ENCODE assay signal across 28 mouse cellular contexts in genomic region chr1:185933623-185934022, GRCm38 (mm10).
A peak's percentile ranks its signal among the peaks of the same experiment; 100 is the strongest.
DNase-seq lines count a peak whose midpoint lies in the region; ATAC-seq and TF ChIP-seq lines count a peak whose summit lies in the region.
"Had no signal": no experiment of that assay in that cellular context is flagged by ENCODE, and none has a peak within 500 bp of the region (broad histone marks: within the 10 kb centered on the region; RNA-seq: fewer than 3 reads in every experiment).

No protein-coding gene starts in this region.

- WGBS in limb, embryonic 11.5 days, result 69% methylated on average over 3 of the region's 3 CpGs
- 74% methylated on average over 3 of the region's 3 CpGs for WGBS in limb, embryonic 10.5 days
- WGBS in lung, embryonic 15.5 days, result 71% methylated on average over 3 of the region's 3 CpGs
- WGBS in lung, postnatal 0 days, result 55% methylated on average over 3 of the region's 3 CpGs
- 60% methylated on average over 3 of the region's 3 CpGs for WGBS in limb, embryonic 14.5 days
- 85% methylated on average over 3 of the region's 3 CpGs for WGBS in hindbrain, embryonic 16.5 days

- peak; percentile 77 for TF ChIP-seq EP300 in lung, postnatal 0 days (IDR thresholded peaks at IDR 0.05)

- H3K4me2 ChIP-seq in limb, embryonic 11.5 days (ENCODE audit: low read depth, severe bottlenecking), result no peak overlapping the region
- H3K4me2 ChIP-seq in lung, embryonic 15.5 days, result no peak overlapping the region
- no peak overlapping the region for H3K4me2 ChIP-seq in lung, postnatal 0 days (replicated peaks; ENCODE audit: low read depth, low read length)
- no peak overlapping the region for H3K4me2 ChIP-seq in limb, embryonic 14.5 days (replicated peaks; ENCODE audit: low read depth, low read length, severe bottlenecking)
- H3K4me2 ChIP-seq in hindbrain, embryonic 16.5 days (ENCODE audit: low read length), result no peak overlapping the region
- H3K4me2 ChIP-seq: embryonic facial prominence, embryonic 13.5 days; embryonic facial prominence, embryonic 15.5 days; forebrain, embryonic 12.5 days had no signal

- H3K4me3 ChIP-seq in limb, embryonic 11.5 days (ENCODE audit: low read depth, low read length), result no peak overlapping the region
- H3K4me3 ChIP-seq in limb, embryonic 10.5 days, result no peak overlapping the region
- H3K4me3 ChIP-seq in lung, embryonic 15.5 days, result no peak overlapping the region
- no peak overlapping the region for H3K4me3 ChIP-seq in lung, postnatal 0 days (ENCODE audit: low read depth, low read length)
- H3K4me3 ChIP-seq in limb, embryonic 14.5 days (replicated peaks; ENCODE audit: low read length), result no peak overlapping the region
- no peak overlapping the region for H3K4me3 ChIP-seq in hindbrain, embryonic 16.5 days (ENCODE audit: low read length)
- H3K4me3 ChIP-seq: embryonic facial prominence, embryonic 13.5 days; embryonic facial prominence, embryonic 15.5 days; erythroblast, embryonic 14.5 days; forebrain, embryonic 10.5 days; forebrain, embryonic 12.5 days had no signal

- no peak for DNase-seq in limb, embryonic 11.5 days (ENCODE audit: low spot score)
- DNase-seq in limb, embryonic 10.5 days (ENCODE audit: low spot score), result no peak
- DNase-seq in lung, postnatal 25 days (ENCODE audit: low spot score), result no peak
- DNase-seq in lung, postnatal 0 days (ENCODE audit: low spot score), result peak; percentile 78
- no peak for DNase-seq in lung, postnatal 14 days
- peak; percentile 24 for DNase-seq in limb, embryonic 14.5 days (ENCODE audit: low spot score)
- DNase-seq: adrenal gland, adult 2 months; adrenal gland, postnatal 10 days; adrenal gland, postnatal 25 days; B cell, adult 2 months; cerebellum, adult 11 months; cerebellum, adult 18-20 months; cerebellum, adult 8-10 months; cerebellum, adult 9-11 months; cerebellum, postnatal 14 days; cerebellum, postnatal 36 days; embryo, embryonic 11 days had no signal

- no peak overlapping the region for H3K9ac ChIP-seq in limb, embryonic 11.5 days (ENCODE audit: low read length)
- H3K9ac ChIP-seq in lung, embryonic 15.5 days, result no peak overlapping the region
- no peak overlapping the region for H3K9ac ChIP-seq in lung, postnatal 0 days (replicated peaks; ENCODE audit: low read depth)
- no peak overlapping the region for H3K9ac ChIP-seq in limb, embryonic 14.5 days (ENCODE audit: low read depth, low read length, severe bottlenecking)
- H3K9ac ChIP-seq in hindbrain, embryonic 16.5 days (ENCODE audit: low read depth, low read length), result no peak overlapping the region
- H3K9ac ChIP-seq: embryonic facial prominence, embryonic 13.5 days; embryonic facial prominence, embryonic 15.5 days; forebrain, embryonic 12.5 days had no signal

- ATAC-seq in limb, embryonic 11.5 days (ENCODE audit: insufficient number of reproducible peaks, low FRiP score, low TSS enrichment, low read depth), result 0 out of 2 replicates have a peak, but pooled peaks have one; percentile 47
- peak; percentile 3; the same call in 1 of the 2 replicates for ATAC-seq in lung, embryonic 15.5 days (ENCODE audit: borderline replicate concordance, extremely low read depth, low FRiP score, low TSS enrichment)
- ATAC-seq in lung, postnatal 0 days, result peak; percentile 84
- ATAC-seq in limb, embryonic 14.5 days (ENCODE audit: low FRiP score, low read depth), result no peak
- ATAC-seq in hindbrain, embryonic 16.5 days, result no peak
- ATAC-seq: CD4-positive, CD25-positive, alpha-beta regulatory T cell, adult 4 months; forebrain, embryonic 14.5 days had no signal

- no peak overlapping the region for H3K27ac ChIP-seq in limb, embryonic 11.5 days (replicated peaks; ENCODE audit: low read depth, low read length)
- H3K27ac ChIP-seq in limb, embryonic 10.5 days, result no peak overlapping the region
- no peak overlapping the region for H3K27ac ChIP-seq in lung, embryonic 15.5 days
- no peak overlapping the region for H3K27ac ChIP-seq in lung, postnatal 0 days (ENCODE audit: low read length)
- H3K27ac ChIP-seq in limb, embryonic 14.5 days (replicated peaks; ENCODE audit: low read depth, low read length), result no peak overlapping the region
- no peak overlapping the region for H3K27ac ChIP-seq in hindbrain, embryonic 16.5 days (ENCODE audit: low read depth, low read length)
- H3K27ac ChIP-seq: embryonic facial prominence, embryonic 13.5 days; embryonic facial prominence, embryonic 15.5 days; forebrain, embryonic 10.5 days; forebrain, embryonic 12.5 days had no signal

- no peaks in the 10 kb centered on the region for H3K36me3 ChIP-seq in limb, embryonic 11.5 days (ENCODE audit: control insufficient read depth, insufficient read depth, low read length)
- H3K36me3 ChIP-seq in limb, embryonic 10.5 days, result no peaks in the 10 kb centered on the region
- H3K36me3 ChIP-seq in lung, embryonic 15.5 days, result no peaks in the 10 kb centered on the region
- no peaks in the 10 kb centered on the region for H3K36me3 ChIP-seq in lung, postnatal 0 days (ENCODE audit: insufficient read depth, low read length)
- H3K36me3 ChIP-seq in limb, embryonic 14.5 days (ENCODE audit: control insufficient read depth, insufficient read depth, low read length), result no peaks in the 10 kb centered on the region
- no peaks in the 10 kb centered on the region for H3K36me3 ChIP-seq in hindbrain, embryonic 16.5 days (ENCODE audit: control insufficient read depth, insufficient read depth, low read length)
- H3K36me3 ChIP-seq: embryonic facial prominence, embryonic 13.5 days; embryonic facial prominence, embryonic 15.5 days; forebrain, embryonic 10.5 days; forebrain, embryonic 12.5 days; G1E had no signal

- no peaks in the 10 kb centered on the region for H3K4me1 ChIP-seq in limb, embryonic 11.5 days (ENCODE audit: control insufficient read depth, insufficient read depth, low read length)
- no peaks in the 10 kb centered on the region for H3K4me1 ChIP-seq in limb, embryonic 10.5 days
- no peaks in the 10 kb centered on the region for H3K4me1 ChIP-seq in lung, embryonic 15.5 days
- no peaks in the 10 kb centered on the region for H3K4me1 ChIP-seq in lung, postnatal 0 days (ENCODE audit: insufficient read depth, low read depth, low read length)
- no peaks in the 10 kb centered on the region; the same call in 1 of the 2 replicates for H3K4me1 ChIP-seq in limb, embryonic 14.5 days (ENCODE audit: control insufficient read depth, insufficient read depth, low read length)
- no peaks in the 10 kb centered on the region for H3K4me1 ChIP-seq in hindbrain, embryonic 16.5 days (ENCODE audit: control insufficient read depth, insufficient read depth, low read depth, low read length)
- H3K4me1 ChIP-seq: embryonic facial prominence, embryonic 13.5 days; embryonic facial prominence, embryonic 15.5 days; forebrain, embryonic 10.5 days; forebrain, embryonic 12.5 days had no signal

- H3K9me3 ChIP-seq in limb, embryonic 11.5 days (ENCODE audit: control insufficient read depth, low read length), result no peaks in the 10 kb centered on the region
- no peaks in the 10 kb centered on the region for H3K9me3 ChIP-seq in limb, embryonic 10.5 days (replicated peaks)
- no peaks in the 10 kb centered on the region for H3K9me3 ChIP-seq in lung, embryonic 15.5 days
- H3K9me3 ChIP-seq in lung, postnatal 0 days (ENCODE audit: low read length), result no peaks in the 10 kb centered on the region
- H3K9me3 ChIP-seq in limb, embryonic 14.5 days (ENCODE audit: control insufficient read depth, low read length), result no peaks in the 10 kb centered on the region
- no peaks in the 10 kb centered on the region for H3K9me3 ChIP-seq in hindbrain, embryonic 16.5 days (ENCODE audit: control insufficient read depth, low read length)
- H3K9me3 ChIP-seq: embryonic facial prominence, embryonic 13.5 days; embryonic facial prominence, embryonic 15.5 days; forebrain, embryonic 10.5 days; forebrain, embryonic 12.5 days had no signal

- TF ChIP-seq POLR2A in limb, embryonic 14.5 days (IDR thresholded peaks at IDR 0.05; ENCODE audit: borderline replicate concordance, extremely low read depth, insufficient read depth, insufficient read length), result no peak

- no peaks in the 10 kb centered on the region for H3K27me3 ChIP-seq in limb, embryonic 11.5 days (ENCODE audit: control insufficient read depth, insufficient read depth, low read length)
- H3K27me3 ChIP-seq in limb, embryonic 10.5 days (ENCODE audit: low read depth, poor library complexity, severe bottlenecking), result no peaks in the 10 kb centered on the region
- H3K27me3 ChIP-seq in lung, embryonic 15.5 days, result no peaks in the 10 kb centered on the region
- H3K27me3 ChIP-seq in lung, postnatal 0 days (replicated peaks; ENCODE audit: insufficient read depth, low read length), result no peaks in the 10 kb centered on the region
- no peaks in the 10 kb centered on the region for H3K27me3 ChIP-seq in limb, embryonic 14.5 days (ENCODE audit: control insufficient read depth, insufficient read depth, low read length)
- H3K27me3 ChIP-seq in hindbrain, embryonic 16.5 days (replicated peaks; ENCODE audit: control insufficient read depth, insufficient read depth, low read length), result no peaks in the 10 kb centered on the region
- H3K27me3 ChIP-seq: CH12.LX; embryonic facial prominence, embryonic 13.5 days; embryonic facial prominence, embryonic 15.5 days; forebrain, embryonic 12.5 days had no signal

- no peak for TF ChIP-seq CTCF in lung, postnatal 0 days (IDR thresholded peaks at IDR 0.05)

Comparison
In these comparisons a context has a peak if more than half of its experiments do, and no peak if none do; other contexts are left out.
1. ATAC-seq: peak in limb, embryonic 11.5 days (single experiment), lung, embryonic 15.5 days (single experiment) and lung, postnatal 0 days (single experiment); none in limb, embryonic 14.5 days (single experiment) and hindbrain, embryonic 16.5 days (single experiment).
2. DNase-seq: peak in lung, postnatal 0 days (single experiment) and limb, embryonic 14.5 days (single experiment); none in limb, embryonic 11.5 days (single experiment), limb, embryonic 10.5 days (single experiment), lung, postnatal 25 days (single experiment) and lung, postnatal 14 days (single experiment).